Mouse (Mus musculus) stomach, postnatal 0 days (tissue): Measurements from ENCODE around the gene Zic4.

Experiments used
- CTCF ChIP-seq: IDR thresholded peaks from 2 replicates; pipeline ENCODE4 v1.5.1; 2016; ENCODE audit warnings: antibody characterized with exemption, low read depth, mild to moderate bottlenecking, moderate library complexity
- EP300 ChIP-seq: optimal IDR thresholded peaks from 2 replicates; pipeline ENCODE3; 2016; ENCODE audit warnings: antibody characterized with exemption

DNA sequence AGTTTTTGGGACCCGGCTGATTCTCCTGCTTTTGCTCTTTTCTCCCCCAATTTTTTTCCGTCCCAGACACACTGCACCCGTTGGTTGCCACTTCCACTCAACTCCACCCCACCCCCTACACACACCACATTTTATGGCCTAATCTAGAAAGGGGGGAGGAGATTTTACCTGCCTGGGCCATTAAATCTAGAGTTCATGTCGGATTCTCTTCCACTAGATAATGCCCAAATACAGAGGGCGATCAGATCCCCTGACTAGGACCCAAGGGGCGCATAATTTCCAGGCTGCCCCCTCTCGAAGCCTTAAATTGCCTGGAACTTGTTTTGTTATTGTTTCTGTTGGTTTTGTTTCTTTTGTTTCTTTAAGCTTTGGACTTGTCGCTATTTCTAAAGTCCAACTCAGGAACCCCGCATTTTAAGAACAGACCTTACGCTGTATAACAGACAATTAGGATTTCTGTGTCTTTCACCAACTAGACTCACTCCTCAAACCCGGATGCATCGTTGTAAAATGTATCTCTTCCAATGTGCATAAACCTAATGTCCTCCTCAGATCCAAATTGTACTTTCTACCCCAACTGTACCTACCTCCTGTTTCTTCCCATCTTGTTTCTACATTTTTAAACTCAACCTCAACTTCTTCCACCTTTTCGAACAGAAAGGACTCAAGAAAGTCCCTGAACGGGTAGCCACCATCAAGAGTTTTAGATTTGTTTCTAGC, 958 bp downstream of the Zic4 start:
- TF ChIP-seq CTCF (no peak), EP300 (no peak)
